Mouse (Mus musculus) heart, adult 2 months (tissue): ENCODE results near the gene Bspry.

Experiments
- CTCF ChIP-seq: fragments of 200-600 bp; IDR thresholded peaks from 2 replicates; pipeline ENCODE4 v1.8.1; 2022; ENCODE audit warnings: antibody characterized with exemption, mild to moderate bottlenecking, moderate library complexity
- EP300 ChIP-seq: fragments of 200-500 bp; IDR thresholded peaks from 2 replicates; pipeline ENCODE4 v1.6.1; 2011; ENCODE audit warnings: low read depth, low read length, control low read depth; ENCODE audit not compliant: insufficient read depth
- POLR2A ChIP-seq: fragments of 200-500 bp; IDR thresholded peaks from 2 replicates; pipeline ENCODE4 v1.6.1; 2011; ENCODE audit warnings: mild to moderate bottlenecking, low read depth, low read length, control low read depth; ENCODE audit not compliant: insufficient read depth

- TF ChIP-seq POLR2A (no peak), CTCF (no peak), EP300 (no peak)
These were observed 20.9 kb downstream of the Bspry start for GRCm38 (mm10) chr4:62500799-62501198.
